Mouse (Mus musculus) megakaryocyte, embryonic 14.5 days (primary cell): ENCODE data around the gene Kdm5b.

Experiments used
- FLI1 ChIP-seq: IDR thresholded peaks from 2 replicates; pipeline ENCODE4 v1.6.1; 2012; ENCODE audit warnings: low read length, inconsistent platforms, mixed read lengths
- GATA1 ChIP-seq: IDR thresholded peaks from 3 replicates; pipeline ENCODE4 v1.6.1; 2012; ENCODE audit warnings: mixed read lengths, low read length, inconsistent platforms, borderline replicate concordance

DNA sequence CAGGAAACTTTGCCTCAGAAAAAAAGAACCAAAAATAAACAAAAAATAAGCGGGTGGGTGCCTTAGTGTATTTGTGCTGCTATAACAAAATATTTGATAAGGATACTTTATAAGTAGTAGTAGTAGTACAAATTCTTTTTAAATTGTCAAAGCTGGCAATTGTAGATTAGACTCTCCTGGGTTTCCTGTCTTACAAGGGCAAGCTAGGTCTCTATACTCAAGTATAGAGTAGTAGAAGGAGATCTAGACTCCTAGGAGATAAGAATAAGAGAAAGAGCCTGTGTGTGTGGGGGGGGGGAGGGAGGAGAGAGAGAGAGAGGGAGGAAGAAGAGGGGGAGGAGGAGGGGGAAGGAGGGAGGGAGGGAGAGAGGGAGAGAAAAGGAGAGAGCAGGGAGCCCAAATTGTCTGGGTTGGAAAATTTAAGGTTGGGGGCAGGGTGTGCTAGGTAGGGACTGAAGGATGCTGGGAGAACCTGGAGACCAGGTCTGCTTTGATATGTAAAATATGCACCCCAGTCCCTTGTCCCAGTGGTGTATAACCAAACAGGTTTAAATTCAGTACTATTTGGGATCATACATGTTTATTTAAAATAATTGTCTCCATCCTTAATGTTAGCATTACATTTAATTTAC is 13.4 kb downstream of the Kdm5b start:
- no peak for TF ChIP-seq GATA1
- no peak for TF ChIP-seq FLI1
